Mouse (Mus musculus): ENCODE results near the gene Fyb. TPM values are rescaled to one million over a fixed set of nuclear protein-coding genes. Genes with fewer than 3 reads are reported as not detected.

Fyb gene
- polyA plus RNA-seq, 1 experiment from 2014 or later: 3.1 TPM

DNA sequence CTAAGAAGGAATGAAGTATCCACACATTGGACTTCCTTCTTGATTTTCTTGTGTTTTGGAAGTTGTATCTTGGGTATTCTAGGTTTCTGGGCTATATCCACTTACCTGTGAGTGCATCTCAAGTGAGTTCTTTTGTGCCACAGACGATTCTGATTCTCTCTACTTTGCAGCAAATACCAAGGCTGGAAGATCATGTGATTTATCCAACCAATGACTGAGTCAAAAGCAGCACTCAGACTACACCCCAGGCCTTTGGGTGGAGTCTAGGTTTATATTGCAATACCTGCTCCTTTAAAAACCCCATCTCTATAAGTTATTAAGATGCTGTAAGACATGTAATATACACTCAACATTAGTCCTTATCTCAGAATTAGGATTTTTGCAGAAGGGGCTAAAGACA is 77.7 kb downstream of the Fyb start:
- Histone ChIP-seq H3K4me2 (ENCODE audit: low read length) (no peak overlapping the region), H3K27me3 (ENCODE audit: control insufficient read depth, insufficient read depth, low read depth, low read length) (no peaks in the 10 kb centered on the region), H3K4me1 (ENCODE audit: control insufficient read depth, insufficient read depth, low read length) (no peaks in the 10 kb centered on the region), H3K4me3 (ENCODE audit: low read depth, low read length) (no peak overlapping the region), H3K27ac (ENCODE audit: low read length) (no peak overlapping the region), H3K9me3 (replicated peaks; ENCODE audit: control insufficient read depth, low read length, poor library complexity, severe bottlenecking) (no peaks in the 10 kb centered on the region), H3K9ac (ENCODE audit: low read depth, low read length) (no peak overlapping the region), H3K36me3 (ENCODE audit: control insufficient read depth, insufficient read depth, low read length) (no peaks in the 10 kb centered on the region)
- 59% methylated on average over 1 of the region's 1 CpGs for WGBS
- ATAC-seq: no peak

GRCm38 (mm10) chr15:6601330-6601729 is 78.7 kb downstream of the Fyb start:
- no peak overlapping the region for H3K9ac ChIP-seq (ENCODE audit: low read depth, low read length)
- no peak for ATAC-seq
- H3K4me1 ChIP-seq (ENCODE audit: control insufficient read depth, insufficient read depth, low read length): no peaks in the 10 kb centered on the region
- H3K4me3 ChIP-seq (ENCODE audit: low read depth, low read length): no peak overlapping the region
- no peaks in the 10 kb centered on the region for H3K27me3 ChIP-seq (ENCODE audit: control insufficient read depth, insufficient read depth, low read depth, low read length)
- H3K9me3 ChIP-seq (replicated peaks; ENCODE audit: control insufficient read depth, low read length, poor library complexity, severe bottlenecking): no peaks in the 10 kb centered on the region
- H3K36me3 ChIP-seq (ENCODE audit: control insufficient read depth, insufficient read depth, low read length): no peaks in the 10 kb centered on the region
- 77% methylated on average over 6 of the region's 6 CpGs for WGBS
- no peak overlapping the region for H3K27ac ChIP-seq (ENCODE audit: low read length)
- no peak overlapping the region for H3K4me2 ChIP-seq (ENCODE audit: low read length)

DNA sequence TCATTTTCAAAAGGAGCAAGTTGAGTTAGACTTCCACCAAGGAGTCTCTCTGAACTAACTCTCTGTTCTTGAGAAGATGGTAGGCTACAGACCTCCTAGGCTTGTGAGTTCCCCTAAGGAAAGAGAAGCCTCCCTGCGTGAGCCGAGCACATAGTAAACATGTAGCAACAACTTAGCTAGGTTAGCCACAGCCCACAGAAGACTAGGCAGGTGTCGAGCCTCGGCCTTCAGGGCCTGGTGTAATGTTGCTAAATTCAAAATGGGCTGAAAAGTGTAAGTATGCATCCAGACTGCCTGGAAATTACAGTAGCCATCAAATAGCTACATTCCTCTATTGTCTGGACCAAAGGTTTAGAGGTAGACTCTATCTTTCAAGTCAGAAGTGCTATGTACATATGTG is 79.3 kb downstream of the Fyb start:
- Histone ChIP-seq H3K9me3 (replicated peaks; ENCODE audit: control insufficient read depth, low read length, poor library complexity, severe bottlenecking) (no peaks in the 10 kb centered on the region), H3K4me1 (ENCODE audit: control insufficient read depth, insufficient read depth, low read length) (no peaks in the 10 kb centered on the region), H3K4me2 (ENCODE audit: low read length) (no peak overlapping the region), H3K27ac (ENCODE audit: low read length) (no peak overlapping the region), H3K4me3 (ENCODE audit: low read depth, low read length) (no peak overlapping the region), H3K27me3 (ENCODE audit: control insufficient read depth, insufficient read depth, low read depth, low read length) (no peaks in the 10 kb centered on the region), H3K36me3 (ENCODE audit: control insufficient read depth, insufficient read depth, low read length) (no peaks in the 10 kb centered on the region), H3K9ac (ENCODE audit: low read depth, low read length) (no peak overlapping the region)
- no peak for ATAC-seq
- 93% methylated on average over 4 of the region's 4 CpGs for WGBS

- H3K27ac ChIP-seq (ENCODE audit: low read length): no peak overlapping the region
- no peak for ATAC-seq
- H3K9me3 ChIP-seq (replicated peaks; ENCODE audit: control insufficient read depth, low read length, poor library complexity, severe bottlenecking): no peaks in the 10 kb centered on the region
- H3K4me1 ChIP-seq (ENCODE audit: control insufficient read depth, insufficient read depth, low read length): no peaks in the 10 kb centered on the region
- no peak overlapping the region for H3K9ac ChIP-seq (ENCODE audit: low read depth, low read length)
- WGBS: 79% methylated on average over 5 of the region's 5 CpGs
- no peak overlapping the region for H3K4me2 ChIP-seq (ENCODE audit: low read length)
- no peaks in the 10 kb centered on the region for H3K36me3 ChIP-seq (ENCODE audit: control insufficient read depth, insufficient read depth, low read length)
- no peak overlapping the region for H3K4me3 ChIP-seq (ENCODE audit: low read depth, low read length)
- H3K27me3 ChIP-seq (ENCODE audit: control insufficient read depth, insufficient read depth, low read depth, low read length): no peaks in the 10 kb centered on the region
Observed at GRCm38 (mm10) chr15:6610703-6611102, 88.0 kb downstream of the Fyb start.

GRCm38 (mm10) chr15:6612835-6613234 is 90.2 kb downstream of the Fyb start:
- H3K36me3 ChIP-seq (ENCODE audit: control insufficient read depth, insufficient read depth, low read length): no peaks in the 10 kb centered on the region

GRCm38 (mm10) chr15:6616382-6617149 is 93.9 kb downstream of the Fyb start:
- H3K9ac ChIP-seq (ENCODE audit: low read depth, low read length): no peak overlapping the region
- H3K27me3 ChIP-seq (ENCODE audit: control insufficient read depth, insufficient read depth, low read depth, low read length): no peaks in the 10 kb centered on the region
- WGBS: 67% methylated on average over 5 of the region's 5 CpGs
- H3K27ac ChIP-seq (ENCODE audit: low read length): no peak overlapping the region
- no peaks in the 10 kb centered on the region for H3K36me3 ChIP-seq (ENCODE audit: control insufficient read depth, insufficient read depth, low read length)
- no peak for ATAC-seq
- no peak overlapping the region for H3K4me2 ChIP-seq (ENCODE audit: low read length)
- no peaks in the 10 kb centered on the region for H3K4me1 ChIP-seq (ENCODE audit: control insufficient read depth, insufficient read depth, low read length)
- no peak overlapping the region for H3K4me3 ChIP-seq (ENCODE audit: low read depth, low read length)
- H3K9me3 ChIP-seq (replicated peaks; ENCODE audit: control insufficient read depth, low read length, poor library complexity, severe bottlenecking): no peaks in the 10 kb centered on the region

More at GRCm38 (mm10) chr15:6612835-6613234, 90.2 kb downstream of the Fyb start:
- H3K9ac ChIP-seq (ENCODE audit: low read depth, low read length): no peak overlapping the region
- no peak overlapping the region for H3K27ac ChIP-seq (ENCODE audit: low read length)
- no peaks in the 10 kb centered on the region for H3K9me3 ChIP-seq (replicated peaks; ENCODE audit: control insufficient read depth, low read length, poor library complexity, severe bottlenecking)
- H3K27me3 ChIP-seq (ENCODE audit: control insufficient read depth, insufficient read depth, low read depth, low read length): no peaks in the 10 kb centered on the region
- 88% methylated on average over 3 of the region's 3 CpGs for WGBS
- ATAC-seq: no peak
- no peak overlapping the region for H3K4me2 ChIP-seq (ENCODE audit: low read length)
- no peaks in the 10 kb centered on the region for H3K4me1 ChIP-seq (ENCODE audit: control insufficient read depth, insufficient read depth, low read length)
- no peak overlapping the region for H3K4me3 ChIP-seq (ENCODE audit: low read depth, low read length)

GRCm38 (mm10) chr15:6619558-6620316 is 97.1 kb downstream of the Fyb start:
- no peaks in the 10 kb centered on the region for H3K27me3 ChIP-seq (ENCODE audit: control insufficient read depth, insufficient read depth, low read depth, low read length)
- WGBS: 91% methylated on average over 12 of the region's 12 CpGs
- H3K36me3 ChIP-seq (ENCODE audit: control insufficient read depth, insufficient read depth, low read length): no peaks in the 10 kb centered on the region
- no peak overlapping the region for H3K4me3 ChIP-seq (ENCODE audit: low read depth, low read length)
- peaks cover 4% of the 10 kb centered on the region; the same call in 1 of the 2 replicates for H3K4me1 ChIP-seq (ENCODE audit: control insufficient read depth, insufficient read depth, low read length)
- H3K9me3 ChIP-seq (replicated peaks; ENCODE audit: control insufficient read depth, low read length, poor library complexity, severe bottlenecking): no peaks in the 10 kb centered on the region
- no peak overlapping the region for H3K9ac ChIP-seq (ENCODE audit: low read depth, low read length)
- no peak for ATAC-seq
- H3K4me2 ChIP-seq (ENCODE audit: low read length): no peak overlapping the region
- H3K27ac ChIP-seq (ENCODE audit: low read length): no peak overlapping the region

DNA sequence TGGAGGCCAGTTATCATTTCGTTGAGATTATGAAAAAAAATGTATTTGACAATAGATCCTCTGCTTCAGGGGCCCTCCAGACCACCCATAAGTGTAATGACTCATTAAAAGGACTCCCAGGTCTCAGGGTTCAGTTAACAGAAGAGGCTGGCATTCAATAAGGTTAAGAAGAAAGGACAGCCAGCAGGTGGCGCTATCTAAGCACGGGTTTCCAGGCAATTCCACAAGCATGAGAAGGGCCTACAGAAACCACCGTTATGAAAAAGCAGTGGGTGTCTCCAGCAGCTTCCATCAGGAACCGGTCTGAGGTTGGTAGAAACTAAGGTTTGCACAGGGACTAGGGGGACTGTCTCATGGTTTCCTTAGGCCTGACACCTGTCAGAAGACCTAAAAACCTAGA is 99.9 kb downstream of the Fyb start:
- Histone ChIP-seq H3K4me2 (ENCODE audit: low read length) (no peak overlapping the region), H3K27me3 (ENCODE audit: control insufficient read depth, insufficient read depth, low read depth, low read length) (no peaks in the 10 kb centered on the region), H3K9ac (ENCODE audit: low read depth, low read length) (no peak overlapping the region), H3K4me1 (ENCODE audit: control insufficient read depth, insufficient read depth, low read length) (peaks cover 10% of the 10 kb centered on the region; the same call in 1 of the 2 replicates), H3K36me3 (ENCODE audit: control insufficient read depth, insufficient read depth, low read length) (no peaks in the 10 kb centered on the region), H3K4me3 (ENCODE audit: low read depth, low read length) (no peak overlapping the region), H3K27ac (ENCODE audit: low read length) (no peak overlapping the region), H3K9me3 (replicated peaks; ENCODE audit: control insufficient read depth, low read length, poor library complexity, severe bottlenecking) (no peaks in the 10 kb centered on the region)
- ATAC-seq: no peak
- 2% methylated on average over 5 of the region's 5 CpGs for WGBS

All from midbrain, embryonic 16.5 days (tissue).